Mouse (Mus musculus): ENCODE measurements around the gene Zdhhc21. TPM values are rescaled to one million over a fixed set of nuclear protein-coding genes. Genes with fewer than 3 reads are reported as not detected.

Gene Zdhhc21
- total RNA-seq, 2 experiments from 2014 or later: 63.4 to 67.5 TPM

DNA sequence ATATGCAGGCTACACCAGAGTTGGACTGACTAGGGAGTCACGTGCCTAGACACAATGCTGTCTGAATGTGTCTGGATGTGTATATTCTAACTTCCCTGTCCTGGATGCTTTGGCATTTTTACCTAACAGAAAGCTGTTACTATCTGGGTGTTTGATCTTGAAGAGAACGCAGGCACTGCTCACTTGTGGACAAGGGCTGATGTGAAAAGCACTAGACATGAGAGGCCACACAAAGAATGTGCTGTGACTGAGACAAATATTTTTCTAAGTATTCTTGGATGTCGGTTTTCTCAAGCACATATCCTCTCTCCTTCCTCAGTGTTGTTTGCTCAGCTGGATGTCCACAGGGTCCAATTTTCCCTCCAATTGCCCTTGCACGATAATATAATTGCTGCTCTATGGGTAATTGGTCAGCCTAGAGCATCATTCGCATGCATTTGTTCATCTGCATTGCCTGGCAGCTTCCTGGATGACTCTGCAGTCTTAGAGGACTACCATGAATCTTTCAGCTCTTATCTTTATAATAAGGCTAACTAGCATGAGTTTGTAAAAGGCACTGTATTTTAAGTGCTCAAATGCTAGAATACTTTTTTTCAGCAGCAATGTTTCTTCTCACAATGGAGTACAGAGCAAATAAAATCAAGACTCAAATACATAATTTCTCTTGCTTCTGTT, 66.7 kb downstream of the Zdhhc21 start:
- DNase-seq (ENCODE audit: low spot score in 2 of 2): no peak

DNA sequence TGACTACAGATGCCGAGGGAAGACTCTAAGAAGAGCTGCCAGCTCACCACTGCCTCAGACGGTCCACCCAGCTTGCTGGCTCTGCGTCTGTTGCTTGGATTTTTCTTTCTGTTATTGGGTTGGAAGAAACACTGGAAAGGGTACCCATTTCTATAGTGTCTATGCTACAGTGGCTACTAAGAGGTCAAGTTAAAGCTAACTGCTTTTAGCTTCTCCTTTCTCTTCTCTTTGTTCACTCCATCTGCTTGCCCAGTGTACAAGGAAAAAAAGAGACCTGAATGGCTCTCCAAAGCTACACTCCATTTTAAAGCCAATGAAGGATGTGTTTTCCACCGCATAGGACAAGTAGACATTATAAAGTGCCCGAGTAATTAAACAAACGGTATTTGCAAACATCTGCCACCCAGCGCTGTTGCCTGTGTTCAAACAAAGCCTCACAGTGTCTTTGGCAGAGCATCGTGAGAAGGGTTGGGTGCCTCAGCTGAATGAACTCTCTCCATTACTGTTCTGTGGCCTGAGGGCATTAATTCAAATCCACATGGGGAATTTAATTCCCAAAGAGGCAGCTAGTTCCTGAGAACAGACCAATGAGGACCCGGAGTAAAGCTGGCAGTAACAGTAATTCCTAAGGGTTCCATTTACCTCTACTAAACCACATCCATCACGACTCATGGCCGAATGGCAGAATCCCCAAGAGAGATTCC, 94.1 kb downstream of the Zdhhc21 start:
- DNase-seq (ENCODE audit: low spot score in 2 of 2): no peak

DNA sequence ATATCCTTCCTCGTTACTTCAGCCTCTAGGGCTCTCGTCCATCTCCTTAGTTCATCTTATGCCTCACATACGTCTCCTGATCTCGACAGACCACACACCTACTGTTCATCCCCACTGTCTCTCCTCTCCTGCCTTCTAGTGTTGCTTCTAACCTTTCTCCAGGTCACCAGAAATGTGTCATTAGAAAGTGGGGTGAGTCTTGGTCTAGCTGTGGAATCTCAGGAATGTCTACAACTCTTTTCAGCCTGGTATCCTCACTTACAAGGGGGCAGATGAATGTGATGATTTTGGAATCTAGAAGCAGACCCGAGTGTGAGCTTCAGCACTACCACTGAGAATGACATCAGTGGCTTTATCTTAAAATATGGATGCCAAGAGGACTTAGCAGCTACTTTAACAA, 96.2 kb downstream of the Zdhhc21 start:
- DNase-seq (ENCODE audit: low spot score in 2 of 2): no peak

DNA sequence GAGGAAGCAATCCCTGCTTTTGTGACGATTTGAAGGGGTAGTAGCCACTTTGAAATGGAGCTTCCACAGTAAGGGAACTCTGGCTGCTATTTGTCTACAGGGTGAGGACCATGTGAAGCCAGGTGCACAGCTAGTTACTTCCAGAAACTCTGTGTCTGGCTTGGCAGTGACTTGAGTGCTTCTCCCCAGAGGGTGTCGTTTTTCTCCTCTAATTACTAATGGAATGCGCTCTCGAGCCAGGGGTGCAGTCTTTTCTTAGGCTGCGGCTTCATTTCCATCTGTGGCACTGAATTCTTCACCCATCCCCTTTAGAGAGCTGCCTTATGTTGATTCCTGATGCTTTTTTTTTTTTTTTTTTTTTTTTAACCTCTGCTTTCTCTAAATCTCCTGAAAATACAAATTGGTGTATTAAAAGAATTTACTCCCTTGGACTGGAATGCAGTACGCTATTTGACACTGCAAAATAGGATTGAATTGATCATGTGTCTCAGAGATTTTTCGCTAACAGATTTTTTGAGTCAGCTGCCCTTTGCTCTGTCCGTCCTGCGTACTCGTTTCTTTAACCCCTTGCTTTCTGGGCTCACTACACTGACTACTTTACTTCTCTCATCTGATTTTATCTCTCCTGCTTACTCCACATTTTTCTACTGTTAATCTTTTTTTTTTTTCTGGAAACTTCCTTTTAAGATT, 97.2 kb downstream of the Zdhhc21 start:
- DNase-seq (ENCODE audit: low spot score in 2 of 2): no peak

DNA sequence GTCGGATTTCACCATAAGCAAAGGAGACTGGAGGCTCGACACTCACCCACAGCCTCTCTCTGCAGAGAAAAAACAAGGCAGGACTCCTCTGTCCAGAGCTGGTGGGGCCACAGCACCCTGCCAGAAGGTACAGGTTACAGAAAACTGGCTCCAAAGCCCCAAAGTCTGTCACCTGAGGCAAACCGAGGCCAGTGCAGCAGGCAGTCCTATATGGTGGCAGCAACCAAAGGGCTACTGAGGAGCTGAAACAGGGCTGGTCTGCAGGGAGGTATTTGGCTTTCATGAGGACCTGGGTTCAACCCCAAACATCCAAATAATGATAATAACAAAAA, 103.5 kb downstream of the Zdhhc21 start:
- no peak for DNase-seq (ENCODE audit: low spot score in 2 of 2)

DNA sequence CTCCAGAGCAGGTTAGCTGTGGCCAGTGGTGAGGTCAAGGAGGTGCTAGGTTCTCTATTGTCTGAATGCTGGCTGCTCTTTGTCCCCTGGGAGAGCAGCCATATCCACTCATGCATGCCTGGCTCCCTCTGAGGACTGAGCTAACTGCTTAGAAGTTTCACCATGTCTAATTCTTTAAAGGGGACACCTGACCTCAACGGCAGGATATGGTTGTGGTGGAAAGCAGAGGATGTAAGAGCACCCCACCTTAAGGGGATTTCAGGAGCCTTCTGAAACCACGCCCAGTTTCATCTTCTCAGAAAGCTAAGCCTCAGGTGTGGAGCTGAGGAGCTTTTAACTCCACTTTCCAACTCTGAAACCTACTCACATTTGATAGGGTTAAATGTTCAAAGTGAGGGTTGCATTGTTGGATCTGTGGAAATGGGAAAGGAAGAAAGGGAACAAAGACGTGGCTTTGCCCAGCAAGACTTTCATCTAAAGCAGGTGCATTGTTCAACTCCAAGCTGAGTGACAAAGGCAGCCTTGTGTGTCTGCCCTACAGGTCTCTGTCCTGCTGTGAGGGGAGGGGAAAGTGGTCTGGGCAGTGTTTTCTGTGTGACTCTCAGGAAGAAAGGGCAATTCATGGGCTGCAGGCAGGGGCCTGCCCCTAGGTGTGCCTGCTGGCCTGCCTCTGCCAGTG, 104.0 kb downstream of the Zdhhc21 start:
- DNase-seq (ENCODE audit: low spot score in 2 of 2): no peak

Other genes with a start within 250 kb of the Zdhhc21 start
- gene Nfib, start 154.2 kb downstream of the Zdhhc21 start, total RNA-seq (2021): 10 to 100 TPM; 79.0 to 80.3 TPM
- gene Cer1, start 25.2 kb upstream of the Zdhhc21 start, total RNA-seq (2021): under 1 TPM in 1 of 2 experiments, not detected in 1; 0.21 TPM
- gene Frem1, start 192.4 kb upstream of the Zdhhc21 start, total RNA-seq (2021): 1 to 10 TPM; 1.7 to 2.4 TPM

Measured in left cerebral cortex, adult 18-20 months (tissue).